Mouse (Mus musculus) limb, embryonic 11.5 days (tissue): ENCODE results near the gene Ptpn7. TPM values are rescaled to one million over a fixed set of nuclear protein-coding genes. Genes with fewer than 3 reads are reported as not detected.
"Not testable (repeated sequence)": the region's sequence is repeated elsewhere in the genome, so short reads cannot be mapped to it uniquely, and the experiment has no call there.

Experiments used
- ATAC-seq: fragments of 200-750 bp; cut with Nextera tagmentation; 2 replicates; pipeline ENCODE4 v1.8.0; 2017; ENCODE audit warnings: low read depth; ENCODE audit not compliant: insufficient number of reproducible peaks, low FRiP score, low TSS enrichment
- DNase-seq: peaks from one replicate; pipeline ENCODE4 v3.0.0-alpha.2; 2015; ENCODE audit warnings: low spot score
- H3K27ac ChIP-seq: fragments of 300-500 bp; sonication (generic); replicated peaks from 2 replicates; pipeline ENCODE4 v1.5.1; 2014; ENCODE audit warnings: low read depth, mild to moderate bottlenecking, low read length
- H3K27me3 ChIP-seq: fragments of 300-500 bp; sonication (generic); 2 replicates; pipeline ENCODE4 v1.6.1; 2014; ENCODE audit warnings: mild to moderate bottlenecking, low read length, mixed read lengths; ENCODE audit not compliant: control insufficient read depth, insufficient read depth
- H3K36me3 ChIP-seq: fragments of 300-500 bp; sonication (generic); 2 replicates; pipeline ENCODE4 v1.6.1; 2014; ENCODE audit warnings: mild to moderate bottlenecking, low read length, moderate library complexity, mixed read lengths; ENCODE audit not compliant: control insufficient read depth, insufficient read depth
- H3K4me1 ChIP-seq: fragments of 300-500 bp; sonication (generic); 2 replicates; pipeline ENCODE4 v1.6.1; 2014; ENCODE audit warnings: low read length, mixed read lengths; ENCODE audit not compliant: control insufficient read depth, insufficient read depth
- H3K4me2 ChIP-seq: fragments of 300-500 bp; sonication (generic); 2 replicates; pipeline ENCODE4 v1.6.1; 2014; ENCODE audit warnings: low read depth, mild to moderate bottlenecking, moderate library complexity; ENCODE audit not compliant: severe bottlenecking
- H3K4me3 ChIP-seq: fragments of 300-500 bp; sonication (generic); 2 replicates; pipeline ENCODE4 v1.5.1; 2014; ENCODE audit warnings: low read depth, low read length
- H3K9ac ChIP-seq: fragments of 300-500 bp; sonication (generic); 2 replicates; pipeline ENCODE4 v1.6.1; 2014; ENCODE audit warnings: mild to moderate bottlenecking, low read length
- H3K9me3 ChIP-seq: fragments of 300-500 bp; sonication (generic); 2 replicates; pipeline ENCODE4 v1.6.1; 2016; ENCODE audit warnings: low read length; ENCODE audit not compliant: control insufficient read depth
- WGBS: fragments of 180-500 bp; shearing (Covaris S2); extraction: QIAGEN DNeasy Blood & Tissue Kit; methylation state at CpG from one replicate; pipeline ENCODE4 v1.1.7; 2014; 5-methylcytosine and 5-hydroxymethylcytosine counted together
- polyA plus RNA-seq: library from polyadenylated mRNA; unstranded; fragments of >200 nt; fragmentation: Nextera tagmentation; extraction: Ambion mirVana; gene quantifications from 2 replicates; pipeline ENCODE4 v1.2.1, GENCODE M21; 2014

The Ptpn7 gene
- polyA plus RNA-seq, 1 experiment from 2014 or later: 1.3 TPM

- 86% methylated on average over 11 of the region's 11 CpGs for WGBS
- ATAC-seq: no peak
- H3K9me3 ChIP-seq: no peaks in the 10 kb centered on the region
- H3K9ac ChIP-seq: no peak overlapping the region
- no peak overlapping the region for H3K4me2 ChIP-seq
- DNase-seq: no peak
- peaks cover 6% of the 10 kb centered on the region for H3K27me3 ChIP-seq
- H3K27ac ChIP-seq: no peak overlapping the region
- H3K36me3 ChIP-seq: no peaks in the 10 kb centered on the region
- H3K4me1 ChIP-seq: no peaks in the 10 kb centered on the region
- H3K4me3 ChIP-seq: no peak overlapping the region
Observed at GRCm38 (mm10) chr1:135096312-135096711, 36.2 kb upstream of the Ptpn7 start.

DNA sequence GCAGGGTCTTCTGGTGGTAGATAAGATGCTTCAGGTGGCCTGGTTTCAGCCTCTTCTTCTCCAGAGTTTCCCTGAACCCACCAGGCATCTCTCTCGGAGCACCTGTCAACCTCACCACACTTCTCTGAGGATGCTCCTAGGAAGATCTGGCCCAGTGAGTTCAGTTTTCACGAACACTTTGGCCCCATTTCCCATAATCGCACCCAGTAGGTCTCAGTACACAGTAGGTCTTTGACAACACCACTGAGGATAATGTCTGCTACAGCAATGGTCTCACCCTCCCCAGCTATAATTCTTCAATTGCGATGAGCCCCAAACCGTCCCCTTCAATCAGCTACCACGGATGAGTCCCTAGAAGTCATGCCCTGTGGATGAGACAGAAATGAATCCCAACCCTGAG is 35.1 kb upstream of the Ptpn7 start:
- H3K4me1 ChIP-seq: no peaks in the 10 kb centered on the region
- H3K9ac ChIP-seq: no peak overlapping the region
- WGBS: 90% methylated on average over 6 of the region's 6 CpGs
- DNase-seq (no peak), ATAC-seq (no peak)
- no peaks in the 10 kb centered on the region for H3K9me3 ChIP-seq
- H3K36me3 ChIP-seq: no peaks in the 10 kb centered on the region
- no peak overlapping the region for H3K4me2 ChIP-seq
- H3K27me3 ChIP-seq: peaks cover 9% of the 10 kb centered on the region
- no peak overlapping the region for H3K27ac ChIP-seq
- H3K4me3 ChIP-seq: no peak overlapping the region

GRCm38 (mm10) chr1:135098441-135098840 is 34.1 kb upstream of the Ptpn7 start:
- no peaks in the 10 kb centered on the region for H3K9me3 ChIP-seq
- no peaks in the 10 kb centered on the region for H3K36me3 ChIP-seq
- no peak for DNase-seq
- no peak overlapping the region for H3K4me2 ChIP-seq
- no peaks in the 10 kb centered on the region for H3K4me1 ChIP-seq
- H3K9ac ChIP-seq: no peak overlapping the region
- H3K27me3 ChIP-seq: peaks cover 13% of the 10 kb centered on the region
- no peak overlapping the region for H3K4me3 ChIP-seq
- 90% methylated on average over 7 of the region's 7 CpGs for WGBS
- no peak overlapping the region for H3K27ac ChIP-seq
- ATAC-seq: no peak

DNA sequence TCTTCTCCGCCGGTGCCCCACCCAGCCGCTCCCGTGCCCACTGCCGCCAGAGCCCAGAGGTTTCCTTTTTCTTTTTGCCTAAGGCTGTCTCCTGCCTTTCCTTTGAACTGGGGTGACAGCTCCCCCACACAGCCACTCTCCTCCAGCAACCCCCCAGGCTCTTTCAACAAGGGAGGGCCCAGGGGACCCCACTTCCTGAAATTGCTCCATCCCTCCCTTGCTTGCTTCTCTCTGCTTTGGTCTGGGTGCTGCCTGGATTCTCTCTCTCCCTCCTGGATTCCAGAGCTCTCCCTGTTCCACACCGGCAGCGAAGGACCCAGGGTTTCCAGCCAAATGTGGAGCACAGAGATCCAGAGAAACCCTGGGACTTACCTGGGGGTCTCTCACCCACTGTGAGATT is 32.1 kb upstream of the Ptpn7 start:
- no peak for DNase-seq
- Histone ChIP-seq H3K9ac (no peak overlapping the region), H3K4me3 (no peak overlapping the region), H3K4me2 (no peak overlapping the region), H3K9me3 (no peaks in the 10 kb centered on the region), H3K27me3 (peaks cover 32% of the 10 kb centered on the region), H3K36me3 (no peaks in the 10 kb centered on the region), H3K4me1 (peaks cover 4% of the 10 kb centered on the region; the same call in 1 of the 2 replicates), H3K27ac (no peak overlapping the region)
- no peak for ATAC-seq
- WGBS: 47% methylated on average over 6 of the region's 7 CpGs

GRCm38 (mm10) chr1:135105124-135105523 is 27.4 kb upstream of the Ptpn7 start, which contains the start of gene Lgr6:
Gene Lgr6, minus strand, starts transcription at chr1:135105276.
- peaks cover 4% of the 10 kb centered on the region; the same call in 1 of the 2 replicates for H3K4me1 ChIP-seq
- under 1% methylated on average over 39 of the region's 40 CpGs for WGBS
- H3K9me3 ChIP-seq: no peaks in the 10 kb centered on the region
- H3K27me3 ChIP-seq: peaks cover 42% of the 10 kb centered on the region
- no peak within 1 kb of the TSS for H3K9ac ChIP-seq
- no peaks in the 10 kb centered on the region for H3K36me3 ChIP-seq
- ATAC-seq (no peak), DNase-seq (peak; percentile 52)
- H3K27ac ChIP-seq: no peak within 1 kb of the TSS
- peak within 1 kb of the TSS; percentile 29 for H3K4me3 ChIP-seq
- H3K4me2 ChIP-seq: peak within 1 kb of the TSS; percentile 65

DNA sequence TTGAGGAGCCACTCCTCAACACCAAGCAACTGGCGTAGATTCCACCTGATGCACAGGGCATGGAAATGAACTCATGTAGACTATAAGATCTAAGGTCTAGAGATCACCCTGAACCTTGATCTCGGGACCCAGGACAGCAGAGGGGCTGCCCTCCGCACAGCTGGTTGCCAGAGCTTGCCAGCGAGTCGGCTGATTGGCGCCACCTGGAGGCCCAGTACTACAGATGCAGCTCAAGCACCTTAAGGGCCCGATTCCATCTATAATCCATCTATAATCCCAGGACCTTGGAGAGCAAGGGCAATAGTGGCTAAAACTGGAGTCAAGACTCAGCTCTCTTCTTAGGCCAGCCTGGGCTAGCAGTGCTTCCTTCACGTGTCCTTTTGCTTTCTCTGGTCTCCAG is 26.5 kb upstream of the Ptpn7 start:
- ATAC-seq: no peak
- WGBS: 3% methylated on average over 8 of the region's 8 CpGs
- no peak overlapping the region for H3K9ac ChIP-seq
- H3K27ac ChIP-seq: no peak overlapping the region
- H3K4me2 ChIP-seq: no peak overlapping the region
- peak; percentile 85 for DNase-seq
- no peak overlapping the region for H3K4me3 ChIP-seq
- no peaks in the 10 kb centered on the region for H3K9me3 ChIP-seq
- H3K4me1 ChIP-seq: peaks cover 4% of the 10 kb centered on the region; the same call in 1 of the 2 replicates
- no peaks in the 10 kb centered on the region for H3K36me3 ChIP-seq
- H3K27me3 ChIP-seq: peaks cover 40% of the 10 kb centered on the region

GRCm38 (mm10) chr1:135108611-135109010 is 23.9 kb upstream of the Ptpn7 start:
- no peak overlapping the region for H3K27ac ChIP-seq
- no peaks in the 10 kb centered on the region for H3K9me3 ChIP-seq
- no peak overlapping the region for H3K9ac ChIP-seq
- H3K4me2 ChIP-seq: no peak overlapping the region
- no peak for ATAC-seq
- DNase-seq: peak; percentile 75
- no peak overlapping the region for H3K4me3 ChIP-seq
- H3K27me3 ChIP-seq: peaks cover 28% of the 10 kb centered on the region
- no peaks in the 10 kb centered on the region for H3K36me3 ChIP-seq
- WGBS: 30% methylated on average over 6 of the region's 6 CpGs
- peaks cover 4% of the 10 kb centered on the region; the same call in 1 of the 2 replicates for H3K4me1 ChIP-seq

- 19% methylated on average over 6 of the region's 6 CpGs for WGBS
- Histone ChIP-seq H3K4me2 (no peak overlapping the region), H3K27ac (no peak overlapping the region), H3K27me3 (peaks cover 13% of the 10 kb centered on the region), H3K9me3 (no peaks in the 10 kb centered on the region), H3K4me1 (peaks cover under 1% of the 10 kb centered on the region; the same call in 1 of the 2 replicates), H3K36me3 (no peaks in the 10 kb centered on the region), H3K4me3 (no peak overlapping the region), H3K9ac (no peak overlapping the region)
- no peak for ATAC-seq
- peak; percentile 89 for DNase-seq
Observed at GRCm38 (mm10) chr1:135110075-135110474, 22.4 kb upstream of the Ptpn7 start.

GRCm38 (mm10) chr1:135111271-135111670 is 21.2 kb upstream of the Ptpn7 start:
- DNase-seq: not testable (repeated sequence)

More at GRCm38 (mm10) chr1:135111271-135111670, 21.2 kb upstream of the Ptpn7 start:
- not testable (repeated sequence) for H3K27ac ChIP-seq, H3K36me3 ChIP-seq, H3K9me3 ChIP-seq, ATAC-seq, H3K9ac ChIP-seq, H3K4me3 ChIP-seq, H3K27me3 ChIP-seq, H3K4me2 ChIP-seq, H3K4me1 ChIP-seq
- 65% methylated on average over 4 of the region's 5 CpGs for WGBS
